Mouse (Mus musculus): ENCODE measurements around the gene Acot11. TPM values are rescaled to one million over a fixed set of nuclear protein-coding genes. Genes with fewer than 3 reads are reported as not detected.
"Not testable (repeated sequence)": the region's sequence is repeated elsewhere in the genome, so short reads cannot be mapped to it uniquely, and the experiment has no call there.

Acot11 gene
- total RNA-seq, 2 experiments from 2014 or later = 12.8 to 26.7 TPM

DNA sequence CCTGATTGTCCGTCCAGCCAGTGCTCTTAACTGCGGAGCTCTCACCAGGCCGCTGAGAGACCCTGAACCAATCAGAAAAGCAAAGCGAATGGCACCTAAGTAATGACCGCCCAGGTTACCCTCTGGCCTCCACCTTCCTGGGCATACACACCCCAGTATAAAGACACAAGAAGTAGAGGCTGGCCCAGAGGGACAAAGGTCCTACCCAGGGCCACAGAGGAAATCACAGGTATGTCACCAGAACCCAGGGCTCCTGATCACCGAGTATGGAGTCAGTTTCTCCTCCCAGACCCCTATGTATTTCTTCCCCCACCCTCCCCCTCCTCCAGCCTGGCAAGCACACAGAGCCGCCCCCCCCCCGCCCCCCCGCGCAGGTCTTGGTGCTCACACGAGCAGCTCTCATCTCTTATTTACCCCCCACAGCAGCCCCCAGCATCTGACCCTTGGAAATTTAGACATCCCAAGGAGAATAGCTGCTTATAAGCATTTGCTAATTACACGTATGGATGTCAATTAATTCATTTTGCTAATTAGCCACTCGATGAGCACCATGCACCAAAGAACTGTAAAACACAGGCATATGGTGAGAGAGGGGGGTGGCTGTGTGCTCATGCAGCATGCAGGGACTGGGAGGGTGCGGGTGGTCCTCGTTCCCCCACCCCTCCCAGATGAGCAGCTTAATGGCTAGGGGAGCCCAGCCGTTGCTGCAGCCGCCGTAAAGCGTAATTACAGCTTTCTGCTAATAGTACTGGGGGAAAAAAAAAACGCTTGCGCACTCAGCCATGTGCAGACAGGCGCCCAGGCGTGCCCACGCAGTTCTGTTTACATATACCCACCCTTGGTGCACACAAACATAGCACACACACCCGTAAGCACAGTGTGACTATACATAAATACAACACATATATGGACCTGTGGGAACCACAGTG, 10.9 kb upstream of the Acot11 start:
- intact Hi-C loops (cut with DNase I) = no loop called here
- DNase-seq = no peak

DNA sequence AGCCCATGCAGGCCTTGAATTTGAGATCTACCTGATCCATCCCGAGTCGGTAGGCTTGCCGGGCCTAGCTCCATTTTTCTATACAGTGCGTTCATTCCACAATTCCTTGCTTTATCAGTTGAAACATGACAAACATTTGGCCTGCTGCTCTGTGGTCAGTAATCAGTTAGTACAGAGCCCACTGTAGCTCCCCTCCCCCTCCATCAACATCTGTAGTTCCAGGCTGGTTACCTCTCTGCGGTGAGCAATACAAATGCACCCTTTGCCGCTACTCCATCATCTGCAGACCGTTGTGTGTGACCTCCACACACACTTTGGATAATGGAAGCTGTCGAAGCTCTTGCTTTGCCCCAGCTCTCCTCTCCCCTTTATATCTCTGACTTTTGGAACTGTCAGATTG, 6.4 kb upstream of the Acot11 start:
- intact Hi-C loops (cut with DNase I) = no loop called here

DNA sequence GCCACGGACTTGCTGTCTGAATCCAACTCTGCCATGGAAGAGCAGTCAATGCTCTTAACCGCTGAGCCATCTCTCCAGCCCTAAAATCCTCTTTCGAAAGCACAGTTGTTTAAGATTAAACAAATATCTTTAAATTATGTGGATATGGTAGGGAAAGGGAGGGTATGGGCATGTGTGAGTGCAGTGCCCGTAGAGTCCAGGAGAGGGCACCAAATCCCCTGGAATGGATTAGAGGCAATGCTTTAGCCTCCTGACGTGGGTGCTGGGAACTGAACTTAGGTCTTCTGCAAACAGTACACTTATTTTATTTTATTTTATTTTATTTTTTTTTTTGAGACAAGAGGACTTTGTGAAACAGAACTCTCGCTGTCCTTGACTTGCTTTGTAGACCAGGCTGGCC, 5.2 kb upstream of the Acot11 start:
- intact Hi-C loops (cut with DNase I) = no loop called here
- no peak for DNase-seq

More for the DNA sequence above, 6.4 kb upstream of the Acot11 start:
- no peak for DNase-seq

DNA sequence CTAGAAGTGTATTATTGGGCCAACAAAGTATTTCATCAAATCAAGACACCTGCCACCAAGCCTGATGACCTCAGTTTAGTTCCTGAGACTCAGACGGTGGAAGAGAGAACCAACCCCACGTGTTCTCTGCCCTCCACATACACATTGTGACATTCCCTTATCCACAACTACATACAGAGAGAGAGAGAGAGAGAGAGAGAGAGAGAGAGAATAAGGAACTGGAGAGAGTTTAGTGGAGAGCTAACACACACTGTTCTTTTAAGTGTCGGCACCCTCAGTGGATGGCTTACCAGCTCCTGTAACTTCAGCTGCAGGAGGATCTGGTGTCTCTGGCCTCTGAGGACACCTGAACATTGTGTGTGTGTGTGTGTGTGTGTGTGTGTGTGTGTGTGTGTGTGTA, 2.5 kb upstream of the Acot11 start:
- intact Hi-C loops (cut with DNase I) = loop anchor here (10.0 kb wide), 2 partner anchors 192 to 358 kb away; partner anchors contain the start of gene Lexm
- DNase-seq = no peak

DNA sequence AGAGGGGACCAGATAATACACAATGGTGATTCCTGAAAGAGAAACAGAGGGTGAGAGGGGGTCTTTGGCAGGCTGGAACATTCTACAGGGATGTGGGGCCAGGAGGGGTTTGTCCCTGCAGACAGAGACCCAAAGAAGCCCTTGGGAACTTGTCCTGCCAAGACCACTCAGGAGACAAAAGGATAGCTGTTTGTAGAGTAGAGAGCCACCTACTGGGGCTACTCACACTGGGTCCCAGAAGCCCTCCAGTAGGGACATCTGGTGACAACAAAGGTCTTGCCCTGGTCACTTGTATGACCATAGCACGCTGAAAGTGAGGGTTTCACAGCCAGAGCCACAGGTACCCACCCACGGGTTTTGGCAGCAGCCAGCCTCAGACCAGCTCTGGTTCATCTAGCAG, 1.1 kb upstream of the Acot11 start:
- intact Hi-C loops (cut with DNase I) = loop anchor here (10.0 kb wide), 2 partner anchors 191 to 359 kb away; partner anchors contain the start of gene Lexm
- DNase-seq = no peak

DNA sequence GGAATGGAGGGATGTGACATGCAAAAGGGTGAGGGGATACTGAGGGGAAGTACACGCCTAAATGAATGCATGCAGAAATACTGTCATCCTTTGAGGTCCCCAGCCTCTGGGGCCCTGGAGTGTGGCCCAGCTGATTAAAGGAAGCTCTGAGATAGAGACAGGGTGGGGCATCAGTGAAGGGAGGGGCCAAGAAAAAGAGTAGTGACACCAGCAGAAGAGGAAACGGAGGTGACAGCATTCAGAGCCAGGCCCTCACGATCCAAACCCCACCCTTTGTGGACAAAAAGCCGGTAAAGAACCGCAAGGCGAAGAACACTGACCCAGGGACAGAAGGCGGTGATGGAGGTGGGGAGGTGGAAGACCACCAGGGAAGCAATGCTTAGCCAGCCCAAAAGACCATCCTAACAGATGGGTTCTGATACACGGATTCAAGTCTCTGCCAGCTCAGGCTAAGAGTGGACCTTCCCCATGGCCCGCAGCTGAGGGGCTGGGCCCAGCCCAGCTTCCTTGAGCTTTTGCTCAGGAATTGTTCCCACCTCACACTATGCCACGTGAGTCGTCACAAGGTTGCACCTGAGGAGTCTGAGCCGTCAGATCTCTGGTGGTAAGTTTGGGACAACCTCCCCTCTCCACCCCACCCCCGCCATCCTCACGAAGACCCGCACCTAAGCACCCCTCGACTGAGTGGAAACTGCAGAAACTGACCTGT, 443 bp downstream of the Acot11 start:
- intact Hi-C loops (cut with DNase I) = loop anchor here (10.0 kb wide), 2 partner anchors 190 to 360 kb away; partner anchors contain the start of gene Lexm

DNA sequence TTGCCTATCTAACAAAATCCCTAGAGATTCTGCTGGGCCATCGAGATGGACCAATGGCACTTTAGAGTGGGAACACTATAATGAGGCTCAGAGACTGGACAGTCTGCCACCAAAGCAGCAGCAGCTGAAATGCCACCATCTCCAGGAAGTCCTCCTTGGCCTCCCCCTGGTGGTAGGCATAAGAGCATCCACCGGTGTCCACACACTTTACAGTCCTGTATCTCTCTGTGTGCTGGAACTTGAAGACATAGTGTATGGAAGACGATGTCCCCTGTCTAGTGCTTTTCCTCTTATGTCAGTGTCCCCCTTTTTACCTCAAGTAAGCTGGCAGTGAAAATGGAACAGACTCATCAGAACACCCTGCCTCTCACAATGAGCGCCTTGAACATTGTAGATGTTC, 1.0 kb downstream of the Acot11 start:
- intact Hi-C loops (cut with DNase I) = loop anchor here (10.0 kb wide), 2 partner anchors 189 to 361 kb away; partner anchors contain the start of gene Lexm
- DNase-seq = no peak

More for the DNA sequence above, 443 bp downstream of the Acot11 start:
- no peak for DNase-seq

DNA sequence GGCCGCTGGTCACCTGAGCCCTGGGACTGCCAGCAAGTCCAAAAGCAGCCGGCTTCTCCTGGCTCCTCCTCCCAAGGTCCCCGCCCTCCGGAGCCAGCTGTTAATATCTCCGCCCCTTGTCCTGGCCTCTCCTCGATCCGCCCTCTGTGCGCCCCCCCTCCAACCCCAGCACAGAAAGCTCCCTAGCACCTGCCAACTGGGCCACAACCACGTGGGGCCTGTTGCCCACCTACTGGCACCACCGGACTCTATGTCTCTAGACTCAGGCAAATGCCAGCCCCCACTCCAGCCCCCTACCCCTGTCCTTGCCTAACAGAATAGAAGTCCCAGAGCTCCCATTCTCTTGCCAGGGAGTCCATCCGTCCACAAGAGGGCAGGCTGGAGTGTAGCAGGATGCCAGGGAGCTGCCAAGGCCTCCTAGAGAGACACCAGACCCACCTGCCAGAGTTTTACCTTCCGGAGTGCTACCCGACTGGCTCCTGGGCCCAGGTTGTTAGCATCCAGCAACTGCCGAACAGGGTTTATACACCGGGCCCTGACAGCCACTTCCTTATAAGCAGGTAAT, 4.9 kb downstream of the Acot11 start:
- intact Hi-C loops (cut with DNase I) = loop anchor here (10.0 kb wide), 2 partner anchors 185 to 365 kb away; partner anchors contain the start of gene Lexm
- DNase-seq = peak; percentile 88 to 90

DNA sequence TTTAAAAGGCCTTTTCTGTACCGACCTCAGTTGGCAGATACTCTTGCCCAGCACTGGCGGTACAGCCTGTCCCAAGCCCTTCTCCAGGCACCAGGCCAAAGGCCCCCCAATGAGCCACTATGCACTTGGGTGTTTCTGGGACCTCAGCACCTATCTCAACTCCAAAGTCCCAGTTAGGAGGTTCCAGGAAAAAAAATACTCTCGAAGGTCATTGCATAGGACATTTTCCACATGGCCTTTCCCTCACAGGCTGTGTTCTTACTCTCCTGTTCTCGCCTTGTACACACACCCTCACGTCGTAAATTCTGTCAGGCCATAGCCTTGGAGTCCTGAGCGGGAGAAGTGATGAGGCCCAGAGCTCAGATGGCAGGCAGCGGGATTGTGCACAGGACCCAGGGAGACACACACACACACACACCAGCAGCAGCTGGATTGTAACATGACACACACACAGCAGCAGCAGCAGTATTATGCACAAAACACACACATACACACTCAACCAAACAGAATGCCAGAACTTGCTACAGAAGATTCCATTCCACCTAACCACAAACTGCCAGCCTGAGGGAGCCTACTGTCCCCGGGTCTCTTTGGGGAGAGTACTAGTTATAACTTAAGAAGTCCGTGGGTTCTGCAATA, 5.8 kb downstream of the Acot11 start:
- intact Hi-C loops (cut with DNase I) = no loop called here
- DNase-seq = peak in 1 of 2 experiments; percentile 40

DNA sequence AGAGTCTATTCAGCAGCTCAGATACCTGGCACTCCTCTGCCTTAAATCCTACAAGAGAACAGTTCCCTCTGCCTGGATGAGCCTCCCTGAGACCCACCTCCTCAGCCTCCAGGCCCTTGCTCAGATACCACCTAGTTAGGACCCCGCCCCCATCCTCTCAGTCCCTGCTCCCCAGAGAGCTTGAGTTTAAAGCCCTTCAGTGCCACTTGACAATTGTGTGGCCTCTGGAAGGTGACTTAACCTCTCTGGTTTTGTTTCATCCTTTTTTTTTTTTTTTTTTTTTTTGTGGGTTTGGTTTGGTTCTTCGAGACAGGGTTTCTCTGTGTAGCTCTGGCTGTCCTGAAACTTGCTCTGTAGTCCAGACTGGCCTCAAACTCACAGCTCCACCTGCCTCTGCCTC, 9.5 kb downstream of the Acot11 start:
- intact Hi-C loops (cut with DNase I) = no loop called here
- DNase-seq = no peak

DNA sequence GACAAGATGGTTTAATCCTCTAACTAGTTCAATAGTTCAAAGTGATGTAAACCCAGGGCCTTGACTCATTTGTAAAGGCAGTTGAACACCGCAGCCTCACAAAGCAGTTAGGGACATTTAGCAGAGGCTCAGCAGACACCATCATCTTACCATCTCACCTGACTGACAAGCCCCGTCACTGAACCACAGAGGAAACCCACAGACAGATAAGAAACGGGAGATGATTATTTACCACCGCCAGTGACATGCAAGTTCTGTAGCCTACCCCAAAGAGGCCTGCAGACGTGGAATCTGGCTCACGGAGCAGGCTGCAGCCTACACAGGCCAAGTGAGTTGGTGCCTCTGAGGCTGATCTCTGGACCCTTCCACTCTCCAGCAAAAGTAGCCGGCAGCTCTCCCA, 10.6 kb downstream of the Acot11 start:
- intact Hi-C loops (cut with DNase I) = no loop called here
- no peak for DNase-seq

DNA sequence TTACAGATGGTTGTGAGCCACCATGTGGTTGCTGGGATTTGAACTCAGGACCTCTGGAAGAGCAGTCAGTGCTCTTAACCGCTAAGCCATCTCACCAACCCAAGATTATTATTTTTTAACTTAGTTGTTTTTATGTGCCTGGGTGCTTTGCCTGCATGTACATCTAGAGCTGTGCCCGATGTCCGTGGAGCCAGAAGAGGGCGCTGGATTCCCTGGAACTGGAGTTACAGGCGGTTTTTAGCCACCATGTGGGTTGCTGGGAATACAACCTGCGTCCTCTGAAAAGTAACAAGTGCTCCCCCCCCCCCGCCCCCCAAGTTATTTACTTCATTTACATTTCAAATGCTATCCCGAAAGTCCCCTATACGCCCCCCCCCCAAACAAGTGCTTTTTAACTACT, 11.0 kb downstream of the Acot11 start:
- intact Hi-C loops (cut with DNase I) = not testable (repeated sequence)

DNA sequence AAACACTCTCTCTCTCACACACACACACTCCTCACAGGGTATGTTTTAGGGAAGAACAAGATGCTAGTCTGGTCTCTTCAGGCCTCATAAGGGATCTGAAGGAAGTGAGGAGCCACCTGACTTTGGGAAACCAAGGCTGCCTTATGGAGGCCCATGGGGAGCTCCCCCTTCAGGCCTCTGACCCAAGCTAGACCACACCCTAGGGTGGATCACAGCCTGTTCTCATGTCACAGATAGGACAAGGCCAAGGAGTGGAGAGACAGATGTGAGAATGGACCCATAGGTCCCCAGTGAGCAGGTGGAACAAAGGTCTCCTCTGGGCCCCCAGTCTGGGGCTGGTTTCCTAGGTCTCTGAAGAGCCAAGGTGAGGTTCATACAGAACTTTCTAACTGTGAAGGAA, 12.5 kb downstream of the Acot11 start:
- DNase-seq = no peak
- intact Hi-C loops (cut with DNase I) = no loop called here

More for the DNA sequence above, 11.0 kb downstream of the Acot11 start:
- not testable (repeated sequence) for DNase-seq

DNA sequence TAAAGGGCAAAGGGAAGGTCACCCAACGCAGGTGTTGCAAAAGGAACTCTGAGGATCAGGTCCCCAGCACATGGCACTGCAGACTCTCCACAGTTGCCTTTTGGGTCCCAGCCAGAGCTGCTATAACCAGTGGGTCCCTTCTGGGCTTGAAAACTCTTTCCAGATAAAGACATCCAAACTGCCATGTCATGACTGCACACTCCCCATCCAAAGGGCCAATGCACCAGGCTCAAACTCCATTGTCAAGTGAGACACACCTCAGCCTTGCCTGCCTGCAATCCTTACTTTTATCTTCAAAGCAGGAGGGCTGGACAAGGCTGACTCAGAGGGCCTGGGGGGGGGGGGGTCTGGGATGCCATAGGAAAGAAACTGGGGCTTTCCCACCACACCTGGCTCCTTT, 13.9 kb downstream of the Acot11 start:
- intact Hi-C loops (cut with DNase I) = no loop called here
- DNase-seq = no peak

DNA sequence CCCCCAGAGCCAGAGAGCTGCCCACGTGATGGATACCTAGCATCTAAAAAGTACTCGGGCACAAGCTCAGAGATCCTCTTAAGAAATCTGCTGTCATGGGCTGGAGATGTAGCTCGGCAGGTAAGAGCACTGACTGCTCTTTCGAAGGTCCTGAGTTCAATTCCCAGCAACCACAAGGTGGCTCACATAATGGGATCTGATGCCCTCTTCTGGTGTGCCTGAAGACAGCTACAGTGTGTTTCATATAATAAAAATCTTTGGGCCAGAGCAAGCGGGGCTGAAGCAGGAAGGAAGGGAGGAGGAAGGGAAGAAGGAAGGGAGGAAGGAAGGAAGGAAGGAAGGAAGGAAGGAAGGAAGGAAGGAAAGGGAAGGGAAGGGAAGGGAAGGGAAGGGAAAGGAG, 14.6 kb downstream of the Acot11 start:
- intact Hi-C loops (cut with DNase I); DNase-seq: not testable (repeated sequence)

DNA sequence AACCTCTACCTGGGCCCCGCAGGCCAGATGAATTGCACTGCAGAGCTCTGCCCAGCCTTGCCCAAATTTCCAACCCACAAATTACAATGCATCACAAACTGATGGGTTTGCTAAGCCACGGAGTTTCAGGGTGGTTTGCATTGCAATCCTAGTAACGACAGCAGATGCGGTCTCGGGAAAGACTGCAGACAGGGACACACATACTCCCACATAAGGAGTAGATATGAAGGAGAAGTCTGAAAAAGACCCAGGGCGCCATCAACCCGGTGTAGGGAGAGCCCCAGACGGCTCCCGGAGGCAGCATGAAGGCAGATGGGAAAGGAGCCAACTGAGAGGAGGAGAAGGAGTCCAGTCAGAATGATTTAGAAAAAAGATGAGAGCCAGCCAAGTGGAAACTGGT, 15.1 kb downstream of the Acot11 start:
- intact Hi-C loops (cut with DNase I) = no loop called here
- DNase-seq = no peak

DNA sequence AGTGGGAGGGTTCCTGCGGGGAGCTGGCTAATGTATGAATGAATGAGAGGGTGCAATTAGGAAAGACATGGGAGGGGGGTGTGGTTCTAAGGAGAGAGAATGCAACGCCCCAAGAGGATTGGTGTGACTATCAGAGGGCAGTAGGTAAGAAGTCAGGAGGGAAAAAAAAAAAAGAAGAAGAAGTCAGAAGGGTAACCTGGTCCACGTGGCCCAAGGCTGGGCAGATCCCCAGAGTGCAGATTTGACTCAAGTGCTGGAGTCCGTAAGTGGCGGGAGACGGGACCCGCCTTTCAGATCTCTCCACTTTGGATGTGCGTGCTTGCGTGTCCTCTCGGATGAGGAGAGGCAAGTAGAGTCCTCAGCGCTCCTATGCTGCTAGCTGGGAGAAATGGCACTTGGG, 16.2 kb downstream of the Acot11 start:
- no peak for DNase-seq
- intact Hi-C loops (cut with DNase I) = no loop called here

DNA sequence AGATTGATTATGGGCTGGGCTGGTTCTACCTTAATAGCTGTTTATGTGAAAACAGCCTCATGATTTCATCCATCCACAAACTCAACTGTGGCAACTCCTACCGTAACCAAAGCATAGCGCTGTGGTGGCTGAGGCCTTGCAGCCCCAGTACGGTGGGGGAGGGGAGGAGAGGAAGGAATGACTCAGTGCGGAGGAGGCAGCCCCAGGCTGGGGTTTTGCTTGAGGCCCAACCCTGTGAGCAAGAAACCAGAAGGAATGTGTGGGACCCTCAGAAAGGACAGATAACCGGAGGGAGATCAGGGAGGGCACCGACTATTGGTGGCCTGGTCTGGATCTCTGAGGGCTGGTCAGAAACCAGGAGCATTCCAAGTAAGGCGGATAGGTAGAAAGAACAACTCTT, 17.0 kb downstream of the Acot11 start:
- intact Hi-C loops (cut with DNase I) = no loop called here
- peak; percentile 58 to 63 for DNase-seq

DNA sequence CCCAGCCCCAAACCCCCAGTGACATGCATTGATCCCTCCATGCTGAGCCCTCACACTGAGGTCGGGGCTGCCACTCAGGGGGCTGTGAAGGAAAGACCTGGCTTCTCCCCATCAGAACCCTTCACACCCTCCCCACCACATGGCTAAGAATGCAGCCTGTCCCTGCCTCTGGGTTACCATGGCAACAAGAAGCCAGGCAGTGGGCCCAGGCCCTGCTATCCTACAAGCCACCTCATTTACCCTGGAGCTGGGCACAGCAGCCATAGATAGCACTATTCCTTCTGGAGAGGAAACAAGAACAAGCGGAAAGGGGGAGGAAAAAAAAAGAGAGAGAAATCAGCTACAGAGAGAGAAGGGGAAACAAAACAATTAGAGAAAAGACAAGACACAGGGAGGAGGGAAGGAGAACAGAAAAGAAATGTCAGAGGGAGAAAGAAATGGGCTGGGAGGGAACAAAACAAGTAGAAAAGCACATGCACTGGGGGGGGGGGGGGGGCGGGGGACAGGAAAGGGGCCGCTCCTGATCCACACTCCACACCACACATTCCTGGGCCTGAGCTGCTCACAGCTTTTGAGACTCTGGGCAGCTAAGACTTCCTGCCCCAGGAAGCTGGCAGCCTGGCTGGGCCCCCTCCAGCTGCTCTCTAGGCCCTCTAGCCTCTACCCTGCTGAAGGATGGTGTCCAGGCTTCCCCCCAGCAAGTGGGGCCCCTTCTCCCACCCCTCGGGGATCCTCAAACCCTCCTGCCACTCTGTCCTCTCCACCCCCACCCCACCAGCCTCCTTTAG, 18.9 kb downstream of the Acot11 start:
- DNase-seq = peak; percentile 58 to 70

DNA sequence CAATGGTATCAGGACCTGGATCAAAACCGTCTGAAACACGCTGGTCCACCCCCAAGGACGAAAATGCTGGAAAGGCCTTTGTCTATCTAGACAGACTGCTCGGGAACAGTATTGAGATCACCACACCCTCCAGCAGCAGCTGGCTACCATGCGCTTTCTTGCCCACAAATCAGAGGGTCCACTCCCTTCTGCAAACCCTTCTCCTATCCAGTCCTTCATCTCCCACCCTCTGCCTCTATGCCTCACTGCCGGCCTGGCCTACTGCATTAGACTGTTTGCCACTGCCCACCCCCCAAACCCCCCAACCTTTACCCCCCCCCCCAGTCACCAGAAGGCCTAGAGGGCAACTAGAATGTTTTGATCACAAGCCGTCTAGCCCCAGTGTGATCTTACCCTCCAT, 19.5 kb downstream of the Acot11 start:
- intact Hi-C loops (cut with DNase I) = no loop called here
- DNase-seq = no peak

More for the DNA sequence above, 18.9 kb downstream of the Acot11 start:
- intact Hi-C loops (cut with DNase I) = no loop called here

Data from heart, postnatal 10 days (tissue).